Mouse (Mus musculus) right cerebral cortex, postnatal 10 days (tissue): ENCODE data around the gene Ndufb10.
"Not testable (repeated sequence)": the region's sequence is repeated elsewhere in the genome, so short reads cannot be mapped to it uniquely, and the experiment has no call there.

Source experiments
- DNase-seq, 2 experiments: peaks; one replicate each; pipeline ENCODE4 v3.0.0; 2021; ENCODE audit warnings: low spot score in 2 of 2

Ndufb10 gene

GRCm38 (mm10) chr17:24734513-24734912 is 10.2 kb upstream of the Ndufb10 start:
- DNase-seq, result no peak

DNA sequence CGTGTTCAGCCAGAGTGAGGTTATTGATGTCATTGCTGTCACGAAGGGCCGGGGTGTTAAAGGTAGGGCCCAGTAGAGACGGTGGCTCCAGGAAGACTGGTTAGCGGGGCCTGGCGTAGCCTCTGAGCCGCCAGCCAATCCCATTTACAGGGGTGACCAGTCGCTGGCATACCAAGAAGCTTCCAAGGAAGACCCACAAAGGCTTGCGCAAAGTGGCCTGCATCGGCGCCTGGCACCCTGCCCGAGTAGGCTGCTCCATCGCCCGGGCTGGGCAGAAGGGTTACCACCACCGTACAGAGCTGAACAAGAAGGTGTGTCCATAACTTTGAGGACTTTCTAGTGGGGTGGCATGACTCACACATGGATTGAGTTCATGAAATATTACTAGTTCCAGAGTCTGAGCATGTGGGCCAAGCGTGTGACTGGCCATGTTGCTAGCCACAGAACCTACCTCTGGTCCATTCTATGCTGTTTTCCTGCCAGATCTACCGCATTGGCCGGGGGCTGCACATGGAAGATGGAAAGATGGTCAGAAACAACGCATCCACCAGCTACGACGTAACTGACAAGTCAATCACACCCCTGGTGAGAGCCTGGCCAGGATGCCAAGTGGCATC is 9.3 kb upstream of the Ndufb10 start:
- no peak for DNase-seq

DNA sequence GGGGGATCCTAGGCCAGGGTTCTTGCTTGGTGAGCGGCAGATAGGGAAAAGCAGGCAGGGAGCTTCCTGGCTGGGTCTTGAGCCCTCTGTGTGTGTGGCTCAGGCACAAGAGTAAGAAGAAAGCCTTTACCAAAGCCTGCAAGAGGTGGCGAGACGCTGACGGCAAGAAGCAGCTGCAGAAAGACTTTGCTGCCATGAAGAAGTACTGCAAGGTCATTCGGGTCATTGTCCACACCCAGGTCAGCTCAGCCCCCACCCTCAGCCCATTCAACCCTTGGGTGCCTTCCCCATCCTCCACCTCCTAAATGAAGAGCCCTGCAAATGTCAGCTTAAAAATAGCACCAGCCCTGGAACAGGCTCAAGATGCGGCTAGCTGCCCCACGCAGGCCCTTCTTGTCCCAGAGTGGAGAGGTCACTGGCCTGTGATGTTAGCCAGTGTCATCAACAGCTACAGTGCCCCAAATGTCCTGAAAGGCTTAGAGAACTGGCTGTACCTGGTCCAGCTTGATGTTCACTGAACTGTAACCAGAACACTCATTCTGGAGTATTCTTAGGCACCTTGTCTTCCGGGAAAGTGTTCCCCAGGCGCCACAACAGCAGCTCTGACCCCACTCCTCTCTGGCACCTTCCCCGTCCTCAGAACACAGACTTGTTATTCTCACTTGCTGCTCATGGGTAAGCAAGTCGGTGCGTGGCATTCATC is 8.1 kb upstream of the Ndufb10 start:
- no peak for DNase-seq

GRCm38 (mm10) chr17:24730787-24731186 is 6.5 kb upstream of the Ndufb10 start:
- no peak for DNase-seq

DNA sequence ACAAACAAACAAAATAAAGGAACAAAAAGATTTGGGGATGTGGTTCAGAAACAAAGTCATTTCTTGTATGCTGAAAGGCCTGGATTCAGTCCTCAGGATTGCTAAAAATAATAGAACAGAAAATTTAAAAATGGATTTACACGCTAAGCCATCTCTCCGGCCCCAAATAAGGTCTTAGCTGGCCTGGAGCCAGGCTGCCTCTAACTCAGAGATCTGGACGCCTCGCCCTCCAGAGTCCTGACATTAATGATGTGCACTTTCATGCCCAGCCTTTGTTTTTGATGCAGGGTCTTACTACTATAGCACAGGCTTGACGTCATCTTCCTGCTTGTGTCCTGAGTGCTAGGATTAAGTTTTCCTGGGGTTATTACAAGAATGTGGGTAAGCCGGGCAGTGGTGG is 4.8 kb upstream of the Ndufb10 start:
- no peak for DNase-seq

- no peak for DNase-seq
Observed at GRCm38 (mm10) chr17:24728184-24728583, 3.9 kb upstream of the Ndufb10 start.

GRCm38 (mm10) chr17:24727618-24728017 is 3.3 kb upstream of the Ndufb10 start, which contains the start of gene Rpl3l:
TSS of gene Rpl3l (plus strand) at chr17:24727820.
- no peak for DNase-seq

- DNase-seq, result no peak
Observed at GRCm38 (mm10) chr17:24725637-24726390, 1.5 kb upstream of the Ndufb10 start.

- no peak for DNase-seq
Observed at GRCm38 (mm10) chr17:24723881-24724180, 447 bp downstream of the Ndufb10 start.

GRCm38 (mm10) chr17:24723122-24723880 is 977 bp downstream of the Ndufb10 start:
- DNase-seq, result no peak

DNA sequence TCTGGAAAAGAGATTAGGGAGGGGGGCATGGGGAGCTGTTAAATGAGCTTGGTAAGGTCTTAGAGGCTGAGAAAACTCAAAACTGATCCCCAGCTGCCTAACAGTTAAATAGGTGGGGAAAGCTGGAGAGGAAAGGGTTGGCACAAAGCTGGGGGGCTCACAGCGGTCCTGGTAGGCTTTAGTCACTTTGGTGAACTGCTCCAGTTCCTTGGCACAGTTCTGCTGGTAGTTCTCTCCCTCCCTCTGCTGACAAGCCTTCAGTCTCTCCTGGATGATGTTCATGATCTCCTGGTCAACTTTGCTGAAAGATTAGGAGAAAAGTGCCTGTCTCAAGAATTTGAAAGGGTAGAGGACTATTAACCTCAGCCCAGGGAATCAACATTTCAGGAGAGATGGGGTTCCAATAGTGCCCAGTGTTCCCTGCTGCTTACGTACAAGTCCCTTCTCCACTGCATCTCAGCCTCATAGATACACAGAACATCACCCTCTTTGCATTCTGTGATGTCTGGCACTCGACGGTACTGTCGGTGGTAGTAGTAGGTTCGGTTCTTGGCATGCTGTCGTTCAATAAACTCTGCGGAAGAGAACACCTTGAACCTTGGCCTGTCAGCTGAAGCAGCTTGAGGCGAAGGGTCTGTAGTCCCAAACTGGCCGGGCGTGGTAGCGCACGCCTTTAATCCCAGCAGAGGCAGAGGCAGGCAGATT is 1.9 kb downstream of the Ndufb10 start:
- DNase-seq, result no peak

- not testable (repeated sequence) for DNase-seq
Observed at GRCm38 (mm10) chr17:24721383-24721955, 2.8 kb downstream of the Ndufb10 start.

DNA sequence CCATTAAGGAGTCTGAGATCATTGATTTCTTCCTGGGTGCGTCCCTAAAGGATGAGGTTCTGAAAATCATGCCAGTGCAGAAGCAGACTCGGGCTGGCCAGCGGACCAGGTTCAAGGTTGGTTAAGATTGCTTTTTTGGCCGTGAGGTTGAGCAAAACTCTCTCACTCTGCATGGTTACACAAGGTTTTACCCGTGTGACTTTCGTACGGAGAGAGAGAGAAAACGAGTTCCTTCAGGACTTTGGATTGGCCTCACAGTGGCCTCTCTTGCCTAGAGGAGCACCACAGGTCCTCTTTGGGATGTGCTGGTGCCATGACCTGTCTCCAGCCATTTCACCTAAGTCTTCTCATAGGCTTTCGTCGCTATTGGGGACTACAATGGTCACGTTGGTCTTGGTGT is 3.7 kb downstream of the Ndufb10 start:
- DNase-seq, result not testable (repeated sequence)

GRCm38 (mm10) chr17:24719494-24720222 is 4.6 kb downstream of the Ndufb10 start:
- DNase-seq, result peak; percentile 100

DNA sequence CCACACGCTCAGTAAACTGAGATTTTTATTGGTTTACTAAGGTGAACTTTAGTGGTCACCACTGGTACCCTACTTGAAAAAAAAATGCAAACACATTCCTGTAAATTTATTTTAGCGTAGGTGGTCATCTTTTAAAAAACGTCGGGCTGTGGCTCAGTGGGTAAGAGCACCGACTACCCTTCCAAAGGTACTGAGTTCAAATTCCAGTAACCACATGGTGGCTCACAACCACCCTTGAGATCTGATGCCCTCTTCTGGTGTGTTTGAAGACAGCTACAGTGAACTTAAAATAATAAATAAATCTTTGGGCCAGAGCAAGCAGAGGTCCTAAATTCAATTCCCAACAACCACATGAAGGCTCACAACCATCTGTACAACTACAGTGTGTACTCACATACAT is 5.3 kb downstream of the Ndufb10 start:
- not testable (repeated sequence) for DNase-seq

- no peak for DNase-seq
Observed at GRCm38 (mm10) chr17:24717943-24718342, 6.3 kb downstream of the Ndufb10 start, which contains the start of the genes Rnf151 and Rps2. TSS of gene Rnf151 (minus strand) at chr17:24718063. TSS of gene Rps2 (plus strand) at chr17:24718116.

DNA sequence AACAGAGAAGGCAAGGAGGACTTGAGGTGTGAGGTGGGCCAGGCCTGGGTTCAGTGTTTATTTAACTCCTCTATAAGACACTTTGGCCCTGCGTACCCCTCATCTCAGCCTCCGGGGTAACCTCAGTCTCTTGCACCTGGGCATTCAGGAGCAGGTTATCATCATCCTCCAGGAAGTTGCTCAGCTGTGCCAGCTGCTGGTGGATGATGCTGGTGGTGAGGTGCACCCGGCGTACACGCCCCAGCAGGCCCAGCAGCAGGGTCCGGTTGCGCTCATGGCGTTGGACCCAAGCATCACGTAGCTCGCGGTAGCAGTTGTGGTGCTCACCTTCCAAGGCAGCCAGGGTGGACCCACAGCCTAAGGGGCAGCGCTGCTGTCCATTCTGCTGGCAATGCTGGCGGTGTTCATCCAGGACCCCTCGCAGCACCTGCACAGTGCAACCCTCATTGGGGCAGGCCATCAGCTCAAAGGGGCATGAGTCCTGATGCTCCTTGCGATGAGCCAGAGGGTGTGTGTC is 8.1 kb downstream of the Ndufb10 start:
- peak in 1 of 2 experiments; percentile 35 for DNase-seq

DNA sequence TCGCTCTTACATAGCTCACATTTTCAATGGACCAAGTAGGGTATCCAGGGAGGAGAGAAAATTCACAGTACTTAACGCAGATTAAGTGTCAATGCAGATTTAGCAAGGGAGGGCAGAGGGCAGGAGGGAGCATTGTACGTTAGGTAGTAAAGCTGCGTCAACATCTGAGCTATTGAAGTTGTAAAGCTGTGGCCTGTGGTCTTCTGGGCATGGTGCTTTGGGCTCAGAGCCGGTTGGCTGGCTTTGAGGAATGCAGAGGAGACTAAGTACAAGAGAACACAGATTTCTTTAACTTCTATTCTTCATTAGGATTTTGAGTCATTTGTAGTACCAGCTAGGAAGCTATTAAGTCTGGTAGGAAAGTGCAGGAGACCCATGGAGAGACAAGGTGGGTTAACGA is 8.7 kb downstream of the Ndufb10 start:
- no peak for DNase-seq

DNA sequence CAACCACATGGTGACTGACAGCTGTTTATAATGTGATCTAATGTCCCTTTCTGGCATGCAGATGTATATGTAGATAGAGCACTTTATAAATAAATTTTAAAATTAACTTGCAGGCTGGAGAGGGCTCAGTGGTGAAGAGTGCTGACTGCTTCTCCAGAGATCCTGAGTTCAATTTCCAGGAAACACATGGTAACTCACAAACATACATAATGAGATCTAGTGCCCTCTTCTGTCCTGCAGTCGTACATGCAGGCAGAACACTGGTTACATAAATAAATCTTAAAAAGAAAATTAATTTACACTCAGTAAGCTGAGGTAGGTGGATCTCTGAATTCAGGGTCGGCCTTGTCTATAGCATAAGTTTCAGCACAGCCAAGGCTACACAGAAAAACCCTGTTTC is 15.6 kb downstream of the Ndufb10 start:
- no peak for DNase-seq

DNA sequence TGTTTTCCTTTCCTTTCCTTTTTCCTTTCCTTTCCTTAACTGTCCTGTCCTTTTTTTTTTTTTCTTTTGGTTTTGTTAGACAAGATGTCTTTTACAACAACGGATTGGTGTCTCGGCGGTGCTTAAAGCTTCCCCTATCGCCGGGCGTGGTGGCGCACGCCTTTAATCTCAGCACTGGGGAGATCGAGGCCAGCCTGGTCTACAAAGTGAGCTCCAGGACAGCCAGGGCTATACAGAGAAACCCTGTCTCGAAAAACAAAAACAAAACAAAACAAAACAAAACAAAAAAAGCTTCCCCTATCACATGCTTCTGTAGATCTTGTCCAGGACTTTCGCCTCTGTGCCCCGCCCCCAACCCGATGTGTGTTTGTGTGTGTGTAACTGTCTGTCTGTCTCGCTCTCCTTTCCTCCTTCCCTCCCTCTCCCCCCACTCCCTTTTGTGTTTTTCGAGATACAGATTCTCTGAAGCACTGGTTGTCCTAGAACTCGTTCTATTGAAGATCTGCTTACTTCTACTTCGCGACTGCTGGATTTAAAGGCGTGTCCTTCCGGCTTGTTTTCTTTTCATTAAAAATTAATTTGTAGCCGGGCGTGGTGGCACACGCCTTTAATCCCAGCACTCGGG is 16.4 kb downstream of the Ndufb10 start:
- DNase-seq, result no peak
